Mouse (Mus musculus) hindbrain, postnatal 0 days (tissue): ENCODE data around the gene Fchsd2. TPM values are rescaled to one million over a fixed set of nuclear protein-coding genes. Genes with fewer than 3 reads are reported as not detected.

Experiments used
- ATAC-seq: fragments of 200-750 bp; cut with Nextera tagmentation; 2 replicates; pipeline ENCODE4 v1.8.0; 2017; ENCODE audit warnings: mild to moderate bottlenecking, moderate TSS enrichment, moderate library complexity
- DNase-seq: peaks from one replicate; pipeline ENCODE4 v3.0.0-alpha.2; 2015; ENCODE audit warnings: low spot score
- H3K27ac ChIP-seq: fragments of 300-500 bp; sonication (generic); 2 replicates; pipeline ENCODE4 v1.5.1; 2014; ENCODE audit warnings: mild to moderate bottlenecking
- H3K27me3 ChIP-seq: fragments of 300-500 bp; sonication (generic); 2 replicates; pipeline ENCODE4 v1.6.1; 2014; ENCODE audit warnings: low read length, mixed read lengths; ENCODE audit not compliant: insufficient read depth
- H3K36me3 ChIP-seq: fragments of 300-500 bp; sonication (generic); 2 replicates; pipeline ENCODE4 v1.6.1; 2014; ENCODE audit warnings: low read length, mixed read lengths; ENCODE audit not compliant: insufficient read depth
- H3K4me1 ChIP-seq: fragments of 300-500 bp; sonication (generic); 2 replicates; pipeline ENCODE4 v1.6.1; 2014; ENCODE audit warnings: antibody characterized with exemption, low read length, mixed read lengths; ENCODE audit not compliant: insufficient read depth
- H3K4me2 ChIP-seq: fragments of 300-500 bp; sonication (generic); 2 replicates; pipeline ENCODE4 v1.6.1; 2014; ENCODE audit warnings: low read depth, mild to moderate bottlenecking, low read length, moderate library complexity, mixed read lengths
- H3K4me3 ChIP-seq: fragments of 300-500 bp; sonication (generic); 2 replicates; pipeline ENCODE4 v1.5.1; 2014; ENCODE audit warnings: low read length
- H3K9ac ChIP-seq: fragments of 300-500 bp; sonication (generic); replicated peaks from 2 replicates; pipeline ENCODE4 v1.6.1; 2014; ENCODE audit warnings: mild to moderate bottlenecking, low read length, moderate library complexity, mixed read lengths
- H3K9me3 ChIP-seq: fragments of 300-500 bp; sonication (generic); 2 replicates; pipeline ENCODE4 v1.6.1; 2016; ENCODE audit warnings: low read length, mixed read lengths
- CTCF ChIP-seq: IDR thresholded peaks from 2 replicates; pipeline ENCODE4 v1.5.1; 2016; ENCODE audit warnings: antibody characterized with exemption, control low read depth, low read depth
- WGBS: fragments of 180-500 bp; shearing (Covaris S2); extraction: QIAGEN DNeasy Blood & Tissue Kit; methylation state at CpG from one replicate; pipeline ENCODE4 v1.1.7; 2014; 5-methylcytosine and 5-hydroxymethylcytosine counted together
- polyA plus RNA-seq: library from polyadenylated mRNA; unstranded; fragments of >200 nt; fragmentation: Nextera tagmentation; extraction: Ambion mirVana; gene quantifications from 2 replicates; pipeline ENCODE4 v1.2.1, GENCODE M21; 2015
- total RNA-seq: library from RNA; depleted of rRNA; stranded (reverse); fragments of >200 nt; gene quantifications from 2 replicates; pipeline ENCODE4 v1.2.3, GENCODE M21; 2014

The Fchsd2 gene
- total and polyA plus RNA-seq, 2 experiments from 2014 or later: 34.2 to 43.1 TPM

DNA sequence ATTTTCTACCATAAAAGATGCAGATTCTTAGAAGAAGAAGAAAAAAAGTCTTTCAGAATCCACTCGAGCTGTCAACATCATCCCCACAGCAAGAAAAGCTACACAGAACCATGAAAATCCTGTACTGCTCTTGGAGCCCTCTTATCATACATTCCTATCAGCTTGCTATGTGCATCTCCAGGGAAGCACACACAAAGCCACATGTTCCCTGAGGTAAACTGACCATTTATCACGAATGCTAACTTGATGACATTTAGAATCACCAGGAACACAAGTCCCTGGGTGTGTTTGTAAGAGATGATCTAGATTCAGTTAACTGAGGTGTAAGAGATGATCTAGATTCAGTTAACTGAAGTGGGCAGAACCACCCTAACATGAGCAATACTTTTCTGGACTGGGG, 214.2 kb downstream of the Fchsd2 start:
- DNase-seq (no peak), ATAC-seq (no peak)
- Histone ChIP-seq H3K27me3 (no peaks in the 10 kb centered on the region), H3K9me3 (no peaks in the 10 kb centered on the region), H3K4me3 (no peak overlapping the region), H3K4me2 (no peak overlapping the region), H3K9ac (no peak overlapping the region), H3K27ac (no peak overlapping the region), H3K36me3 (no peaks in the 10 kb centered on the region), H3K4me1 (no peaks in the 10 kb centered on the region)
- TF ChIP-seq CTCF: no peak
- 53% methylated on average over 2 of the region's 2 CpGs for WGBS

DNA sequence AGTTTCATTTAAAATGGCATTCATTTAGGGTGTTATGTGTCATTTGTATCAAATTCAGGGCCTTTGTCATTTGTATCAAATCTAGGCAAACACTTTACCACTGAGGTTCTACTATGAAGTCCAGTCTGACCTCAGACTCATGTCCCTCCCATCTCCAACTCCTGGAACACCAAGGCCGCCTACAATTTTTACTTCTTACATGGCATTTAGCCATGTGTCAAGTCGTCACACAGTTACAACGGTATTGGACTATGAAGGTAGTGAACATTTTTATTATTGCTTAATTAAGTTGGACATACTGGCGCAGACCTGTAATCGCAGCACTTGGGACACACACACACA, 217.3 kb downstream of the Fchsd2 start:
- WGBS: 23% methylated on average over 5 of the region's 5 CpGs
- Histone ChIP-seq H3K36me3 (no peaks in the 10 kb centered on the region), H3K4me3 (peak overlapping the region; percentile 48), H3K9ac (peak overlapping the region; percentile 42), H3K27ac (peak overlapping the region; percentile 91), H3K4me1 (no peaks in the 10 kb centered on the region), H3K27me3 (no peaks in the 10 kb centered on the region), H3K9me3 (no peaks in the 10 kb centered on the region), H3K4me2 (peak overlapping the region; percentile 61)
- no peak for DNase-seq
- TF ChIP-seq CTCF: no peak
- no peak for ATAC-seq

- Histone ChIP-seq H3K9ac (peak overlapping the region; percentile 42), H3K4me1 (no peaks in the 10 kb centered on the region), H3K4me2 (peak overlapping the region; percentile 61), H3K27me3 (no peaks in the 10 kb centered on the region), H3K4me3 (peak overlapping the region; percentile 48), H3K9me3 (no peaks in the 10 kb centered on the region), H3K36me3 (no peaks in the 10 kb centered on the region), H3K27ac (peak overlapping the region; percentile 91)
- ATAC-seq (peak; percentile 96), DNase-seq (peak; percentile 100)
- peak; percentile 94 for TF ChIP-seq CTCF
- WGBS: under 1% methylated on average over 43 of the region's 43 CpGs
Observed at GRCm38 (mm10) chr7:101310327-101311028, 217.8 kb downstream of the Fchsd2 start.

GRCm38 (mm10) chr7:101311061-101311460, 218.4 kb downstream of the Fchsd2 start:
- Histone ChIP-seq H3K4me1 (no peaks in the 10 kb centered on the region), H3K9me3 (no peaks in the 10 kb centered on the region), H3K36me3 (no peaks in the 10 kb centered on the region), H3K9ac (peak overlapping the region; percentile 42; the same call in 1 of the 2 replicates), H3K4me3 (peak overlapping the region; percentile 48), H3K27ac (peak overlapping the region; percentile 91; the same call in 1 of the 2 replicates), H3K27me3 (no peaks in the 10 kb centered on the region), H3K4me2 (peak overlapping the region; percentile 61)
- DNase-seq: no peak
- no peak for TF ChIP-seq CTCF
- 36% methylated on average over 2 of the region's 2 CpGs for WGBS
- ATAC-seq: no peak

- Histone ChIP-seq H3K4me1 (no peaks in the 10 kb centered on the region), H3K4me3 (no peak overlapping the region), H3K27me3 (no peaks in the 10 kb centered on the region), H3K4me2 (no peak overlapping the region), H3K9me3 (no peaks in the 10 kb centered on the region), H3K9ac (no peak overlapping the region), H3K27ac (no peak overlapping the region), H3K36me3 (no peaks in the 10 kb centered on the region)
- TF ChIP-seq CTCF: no peak
- no peak for ATAC-seq
- no peak for DNase-seq
- 77% methylated on average over 3 of the region's 3 CpGs for WGBS
Observed at GRCm38 (mm10) chr7:101313033-101313432, 220.4 kb downstream of the Fchsd2 start.

DNA sequence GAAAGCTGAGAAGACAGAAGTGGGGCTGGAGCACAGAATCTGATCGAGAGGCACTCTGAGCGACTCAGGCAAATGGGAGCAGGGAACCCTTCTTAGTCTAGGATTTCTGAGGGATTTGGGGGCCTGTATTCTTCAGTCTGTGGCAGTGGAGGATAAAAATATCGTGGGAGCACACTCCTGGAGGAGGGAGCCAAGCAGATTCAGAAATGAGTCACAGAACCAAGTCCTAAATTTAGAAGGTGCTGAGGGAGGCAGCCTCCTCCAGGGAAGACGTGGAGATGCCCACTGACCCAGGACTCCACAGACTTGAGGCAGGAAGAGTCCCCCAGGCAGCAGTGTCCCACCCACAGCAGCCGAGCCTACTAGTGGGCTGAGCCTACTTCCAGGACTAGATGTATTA, 221.7 kb downstream of the Fchsd2 start:
- H3K4me2 ChIP-seq: no peak overlapping the region
- no peak for TF ChIP-seq CTCF
- no peaks in the 10 kb centered on the region for H3K9me3 ChIP-seq
- no peak overlapping the region for H3K27ac ChIP-seq
- ATAC-seq (no peak), DNase-seq (no peak)
- no peak overlapping the region for H3K4me3 ChIP-seq
- H3K4me1 ChIP-seq: no peaks in the 10 kb centered on the region
- no peaks in the 10 kb centered on the region for H3K27me3 ChIP-seq
- no peak overlapping the region for H3K9ac ChIP-seq
- WGBS: 69% methylated on average over 5 of the region's 5 CpGs
- no peaks in the 10 kb centered on the region for H3K36me3 ChIP-seq

DNA sequence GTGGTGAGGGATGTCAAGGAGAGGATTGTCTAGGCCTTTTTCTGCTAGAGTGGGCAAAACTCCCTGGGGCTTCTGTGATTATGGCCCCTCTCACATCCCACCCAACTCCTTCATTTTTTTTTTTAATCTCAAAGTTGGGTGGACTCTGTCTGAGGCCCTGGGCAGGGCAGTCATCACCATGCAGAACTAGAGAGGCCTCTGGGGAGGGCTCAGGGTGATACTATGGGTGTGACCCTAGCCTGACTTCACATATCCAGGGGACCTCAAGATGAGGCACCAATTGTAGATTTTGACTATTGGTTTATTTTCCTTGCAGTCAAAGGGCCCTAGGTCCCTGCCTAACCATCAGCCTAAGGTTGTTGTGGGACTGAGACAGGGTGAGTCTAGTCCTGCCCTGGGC, 223.0 kb downstream of the Fchsd2 start:
- no peak for DNase-seq
- Histone ChIP-seq H3K9ac (no peak overlapping the region), H3K9me3 (no peaks in the 10 kb centered on the region), H3K27me3 (no peaks in the 10 kb centered on the region), H3K4me3 (no peak overlapping the region), H3K36me3 (no peaks in the 10 kb centered on the region), H3K27ac (no peak overlapping the region), H3K4me1 (no peaks in the 10 kb centered on the region; the same call in 1 of the 2 replicates), H3K4me2 (no peak overlapping the region)
- no peak for TF ChIP-seq CTCF
- no peak for ATAC-seq
